In the genomic region with DNA sequence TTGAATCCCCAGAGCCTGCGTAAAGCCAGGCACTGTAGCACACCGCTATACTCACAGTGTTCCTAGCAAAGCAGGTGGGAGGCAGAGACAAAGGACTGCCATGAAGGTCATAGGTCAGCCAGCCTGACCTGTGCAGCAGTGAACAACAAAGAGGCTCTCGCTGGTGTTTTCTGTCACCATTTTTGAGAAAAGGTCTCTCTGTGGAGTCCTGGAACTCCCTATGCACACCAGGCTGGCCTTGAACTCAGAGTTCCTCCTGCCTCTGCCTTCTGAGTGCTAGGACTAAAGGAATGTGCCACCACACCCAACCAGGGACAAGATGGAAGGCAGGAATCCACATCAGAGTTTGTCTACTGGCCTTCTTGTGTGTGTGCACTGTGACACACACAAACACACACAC, we compare ENCODE assay signal across 17 mouse cellular contexts.
"Had no signal": no experiment of that assay in that cellular context is flagged by ENCODE, and none has a peak within 500 bp of the region (broad histone marks: within the 10 kb centered on the region; RNA-seq: fewer than 3 reads in every experiment).

No protein-coding gene starts in this region.

- H3K27ac ChIP-seq: lung, embryonic 15.5 days; macrophage; midbrain, embryonic 13.5 days; midbrain, embryonic 15.5 days; neural tube, embryonic 12.5 days had no signal

- H3K36me3 ChIP-seq: lung, embryonic 15.5 days; midbrain, embryonic 13.5 days; midbrain, embryonic 15.5 days; neural tube, embryonic 12.5 days had no signal

- H3K4me3 ChIP-seq: lung, embryonic 15.5 days; megakaryocyte, embryonic 14.5 days; midbrain, embryonic 13.5 days; midbrain, embryonic 15.5 days; neural tube, embryonic 12.5 days had no signal

- H3K27me3 ChIP-seq: lung, embryonic 15.5 days; megakaryocyte, embryonic 14.5 days; midbrain, embryonic 15.5 days; neural tube, embryonic 12.5 days had no signal

- H3K9me3 ChIP-seq: lung, embryonic 15.5 days; megakaryocyte, embryonic 14.5 days; midbrain, embryonic 13.5 days; midbrain, embryonic 15.5 days; neural tube, embryonic 12.5 days had no signal

- DNase-seq: lung, adult 2 months; lung, postnatal 14 days; lung, postnatal 36 days; retina, postnatal 1 day; right cerebral cortex, adult 18-20 months; right cerebral cortex, postnatal 25 days; right cerebral cortex, postnatal 4 days; spleen, adult 18-20 months; thymus, adult 18-20 months; thymus, postnatal 14 days; thymus, postnatal 36 days had no signal
